Mouse (Mus musculus) midbrain, embryonic 10.5 days (tissue): ENCODE results near the gene Sh3pxd2b. TPM values are rescaled to one million over a fixed set of nuclear protein-coding genes. Genes with fewer than 3 reads are reported as not detected.

Experiments used
- DNase-seq: peaks from one replicate; pipeline ENCODE4 v3.0.0-alpha.2; 2017; ENCODE audit warnings: low spot score
- H3K27ac ChIP-seq: fragments of 300-500 bp; sonication (generic); replicated peaks from 2 replicates; pipeline ENCODE4 v1.5.1; 2016; ENCODE audit warnings: mild to moderate bottlenecking
- H3K27me3 ChIP-seq: fragments of 300-500 bp; sonication (generic); 2 replicates; pipeline ENCODE4 v1.6.1; 2016; ENCODE audit warnings: low read depth, mild to moderate bottlenecking; ENCODE audit not compliant: poor library complexity, severe bottlenecking
- H3K36me3 ChIP-seq: fragments of 300-500 bp; sonication (generic); 2 replicates; pipeline ENCODE4 v1.6.1; 2016; ENCODE audit warnings: mild to moderate bottlenecking, moderate library complexity
- H3K4me1 ChIP-seq: fragments of 300-500 bp; sonication (generic); 2 replicates; pipeline ENCODE4 v1.6.1; 2016
- H3K4me3 ChIP-seq: fragments of 300-500 bp; sonication (generic); 2 replicates; pipeline ENCODE4 v1.5.1; 2016; ENCODE audit warnings: mild to moderate bottlenecking, moderate library complexity
- H3K9me3 ChIP-seq: fragments of 300-500 bp; sonication (generic); replicated peaks from 2 replicates; pipeline ENCODE4 v1.6.1; 2016; ENCODE audit warnings: mild to moderate bottlenecking
- WGBS: fragments of 180-500 bp; shearing (Covaris S2); methylation state at CpG from one replicate; pipeline ENCODE4 v1.1.7; 2016; 5-methylcytosine and 5-hydroxymethylcytosine counted together
- polyA plus RNA-seq: library from polyadenylated mRNA; unstranded; fragments of >200 nt; fragmentation: Nextera tagmentation; extraction: Ambion mirVana; gene quantifications from 2 replicates; pipeline ENCODE4 v1.2.1, GENCODE M21; 2016

Sh3pxd2b gene
- polyA plus RNA-seq, 1 experiment from 2014 or later, result 25.7 TPM

GRCm38 (mm10) chr11:32424600-32424999, 77.0 kb downstream of the Sh3pxd2b start:
- Histone ChIP-seq H3K27ac (no peak overlapping the region), H3K36me3 (peaks cover 69% of the 10 kb centered on the region), H3K4me1 (no peaks in the 10 kb centered on the region), H3K9me3 (no peaks in the 10 kb centered on the region), H3K4me3 (no peak overlapping the region), H3K27me3 (no peaks in the 10 kb centered on the region)
- no peak for DNase-seq
- WGBS, result 82% methylated on average over 4 of the region's 4 CpGs

- WGBS, result 79% methylated on average over 10 of the region's 10 CpGs
- no peak for DNase-seq
- H3K9me3 ChIP-seq, result no peaks in the 10 kb centered on the region
- H3K4me1 ChIP-seq, result no peaks in the 10 kb centered on the region
- peaks cover 63% of the 10 kb centered on the region for H3K36me3 ChIP-seq
- H3K27ac ChIP-seq, result no peak overlapping the region
- no peak overlapping the region for H3K4me3 ChIP-seq
- H3K27me3 ChIP-seq, result no peaks in the 10 kb centered on the region
Observed at GRCm38 (mm10) chr11:32425043-32425658, 77.5 kb downstream of the Sh3pxd2b start.

- H3K36me3 ChIP-seq, result peaks cover 40% of the 10 kb centered on the region
- WGBS, result 89% methylated on average over 7 of the region's 7 CpGs
Observed at GRCm38 (mm10) chr11:32427537-32427936, 79.9 kb downstream of the Sh3pxd2b start.

GRCm38 (mm10) chr11:32435410-32436060, 87.9 kb downstream of the Sh3pxd2b start:
- no peak for DNase-seq

More at GRCm38 (mm10) chr11:32427537-32427936, 79.9 kb downstream of the Sh3pxd2b start:
- no peak for DNase-seq
- H3K27ac ChIP-seq, result no peak overlapping the region
- no peaks in the 10 kb centered on the region for H3K9me3 ChIP-seq
- no peaks in the 10 kb centered on the region for H3K27me3 ChIP-seq
- H3K4me3 ChIP-seq, result no peak overlapping the region
- H3K4me1 ChIP-seq, result no peaks in the 10 kb centered on the region

GRCm38 (mm10) chr11:32442576-32442975, 95.0 kb downstream of the Sh3pxd2b start:
- Histone ChIP-seq H3K27ac (no peak overlapping the region), H3K4me3 (no peak overlapping the region), H3K27me3 (no peaks in the 10 kb centered on the region), H3K36me3 (no peaks in the 10 kb centered on the region), H3K9me3 (no peaks in the 10 kb centered on the region), H3K4me1 (no peaks in the 10 kb centered on the region)
- 76% methylated on average over 3 of the region's 3 CpGs for WGBS
- no peak for DNase-seq

More at GRCm38 (mm10) chr11:32435410-32436060, 87.9 kb downstream of the Sh3pxd2b start:
- peaks cover 5% of the 10 kb centered on the region for H3K4me1 ChIP-seq
- H3K4me3 ChIP-seq, result no peak overlapping the region
- 0 out of 2 replicates have a peak overlapping the region, but pooled peaks have one; percentile 52 for H3K27ac ChIP-seq
- H3K9me3 ChIP-seq, result no peaks in the 10 kb centered on the region
- WGBS, result 86% methylated on average over 6 of the region's 6 CpGs
- no peaks in the 10 kb centered on the region for H3K27me3 ChIP-seq
- H3K36me3 ChIP-seq, result no peaks in the 10 kb centered on the region

GRCm38 (mm10) chr11:32444266-32444665, 96.6 kb downstream of the Sh3pxd2b start:
- no peaks in the 10 kb centered on the region for H3K36me3 ChIP-seq
- no peaks in the 10 kb centered on the region for H3K27me3 ChIP-seq
- 20% methylated on average over 1 of the region's 1 CpGs for WGBS
- H3K4me3 ChIP-seq, result no peak overlapping the region
- no peak for DNase-seq
- no peaks in the 10 kb centered on the region for H3K4me1 ChIP-seq
- H3K27ac ChIP-seq, result no peak overlapping the region
- no peaks in the 10 kb centered on the region for H3K9me3 ChIP-seq

GRCm38 (mm10) chr11:32445135-32445534, 97.5 kb downstream of the Sh3pxd2b start:
- no peak for DNase-seq
- H3K4me3 ChIP-seq, result no peak overlapping the region
- WGBS, result 55% methylated on average over 1 of the region's 1 CpGs

GRCm38 (mm10) chr11:32445637-32446226, 98.1 kb downstream of the Sh3pxd2b start:
- Histone ChIP-seq H3K27me3 (no peaks in the 10 kb centered on the region), H3K36me3 (no peaks in the 10 kb centered on the region), H3K4me1 (0 out of 2 replicates have a peak, but pooled peaks cover 3% of the 10 kb centered on the region), H3K4me3 (no peak overlapping the region), H3K9me3 (no peaks in the 10 kb centered on the region), H3K27ac (no peak overlapping the region)
- WGBS, result 80% methylated on average over 6 of the region's 6 CpGs
- DNase-seq, result no peak

More at GRCm38 (mm10) chr11:32445135-32445534, 97.5 kb downstream of the Sh3pxd2b start:
- Histone ChIP-seq H3K27ac (no peak overlapping the region), H3K4me1 (no peaks in the 10 kb centered on the region), H3K9me3 (no peaks in the 10 kb centered on the region), H3K36me3 (no peaks in the 10 kb centered on the region), H3K27me3 (no peaks in the 10 kb centered on the region)

- peak; percentile 46 for DNase-seq
- no peaks in the 10 kb centered on the region for H3K36me3 ChIP-seq
- H3K27ac ChIP-seq, result no peak overlapping the region
- peaks cover 18% of the 10 kb centered on the region for H3K4me1 ChIP-seq
- H3K9me3 ChIP-seq, result no peaks in the 10 kb centered on the region
- H3K4me3 ChIP-seq, result no peak overlapping the region
- WGBS, result 3% methylated on average over 1 of the region's 1 CpGs
- H3K27me3 ChIP-seq, result peaks cover 10% of the 10 kb centered on the region
Observed at GRCm38 (mm10) chr11:32450216-32450615, 102.6 kb downstream of the Sh3pxd2b start.

- Histone ChIP-seq H3K4me1 (peaks cover 24% of the 10 kb centered on the region), H3K27me3 (peaks cover 10% of the 10 kb centered on the region), H3K9me3 (no peaks in the 10 kb centered on the region), H3K4me3 (no peak overlapping the region), H3K27ac (no peak overlapping the region), H3K36me3 (no peaks in the 10 kb centered on the region)
- WGBS, result 92% methylated on average over 6 of the region's 6 CpGs
- no peak for DNase-seq
Observed at GRCm38 (mm10) chr11:32451306-32451705, 103.7 kb downstream of the Sh3pxd2b start.

GRCm38 (mm10) chr11:32452745-32453144, 105.1 kb downstream of the Sh3pxd2b start:
- no peaks in the 10 kb centered on the region; the same call in 1 of the 2 replicates for H3K36me3 ChIP-seq
- no peaks in the 10 kb centered on the region for H3K9me3 ChIP-seq
- peaks cover 10% of the 10 kb centered on the region for H3K27me3 ChIP-seq
- H3K4me3 ChIP-seq, result no peak overlapping the region
- DNase-seq, result no peak
- peaks cover 34% of the 10 kb centered on the region for H3K4me1 ChIP-seq
- WGBS, result 90% methylated on average over 4 of the region's 4 CpGs
- no peak overlapping the region for H3K27ac ChIP-seq

GRCm38 (mm10) chr11:32453353-32453915, 105.8 kb downstream of the Sh3pxd2b start:
- no peak overlapping the region for H3K27ac ChIP-seq

More at GRCm38 (mm10) chr11:32453353-32453915, 105.8 kb downstream of the Sh3pxd2b start:
- 54% methylated on average over 8 of the region's 8 CpGs for WGBS
- no peak for DNase-seq
- Histone ChIP-seq H3K4me1 (peaks cover 34% of the 10 kb centered on the region), H3K27me3 (peaks cover 10% of the 10 kb centered on the region), H3K9me3 (no peaks in the 10 kb centered on the region), H3K4me3 (no peak overlapping the region), H3K36me3 (peaks cover 4% of the 10 kb centered on the region; the same call in 1 of the 2 replicates)
